Mouse (Mus musculus) ES-E14 (cell line): ENCODE data around the gene Sipa1.

Source experiments
- CHD2 ChIP-seq: IDR thresholded peaks from 2 replicates; pipeline ENCODE4 v1.6.1; 2014; ENCODE audit warnings: mild to moderate bottlenecking, low read depth, low read length, inconsistent platforms
- MAFK ChIP-seq: IDR thresholded peaks from 2 replicates; pipeline ENCODE4 v1.6.1; 2014; ENCODE audit warnings: mild to moderate bottlenecking, low read depth, low read length, inconsistent platforms; ENCODE audit not compliant: insufficient read depth
- ZNF384 ChIP-seq: IDR thresholded peaks from 2 replicates; pipeline ENCODE4 v1.6.1; 2012; ENCODE audit warnings: low read depth, low read length, inconsistent platforms

DNA sequence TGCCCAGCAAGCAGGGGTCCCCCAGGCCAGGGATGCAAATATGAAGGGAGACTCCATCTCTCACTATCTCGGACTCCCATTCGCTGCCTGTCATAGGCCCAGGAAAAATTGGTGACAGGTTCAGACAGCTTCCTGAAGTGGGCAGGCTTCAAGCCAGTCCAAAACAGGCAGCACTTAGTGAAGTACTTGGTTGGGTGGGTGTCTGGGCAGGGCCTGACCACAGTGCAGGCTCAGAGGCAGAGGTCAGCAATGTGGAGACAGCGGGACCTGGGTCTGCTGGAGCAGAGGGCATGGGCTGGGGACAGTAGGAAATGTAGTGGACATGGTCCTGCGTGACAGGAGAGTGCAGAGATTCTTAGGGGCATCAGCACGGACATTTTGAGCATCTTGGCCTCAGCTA, 28.1 kb upstream of the Sipa1 start:
- no peak for TF ChIP-seq CHD2
- no peak for TF ChIP-seq MAFK
- TF ChIP-seq ZNF384 = no peak
